Mouse (Mus musculus) testis, adult 2 months (tissue): ENCODE data around the gene Ripk4.

Source experiments
- CTCF ChIP-seq: fragments of 200-500 bp; IDR thresholded peaks from 2 replicates; pipeline ENCODE4 v1.5.1; 2012; ENCODE audit warnings: low read depth, mild to moderate bottlenecking, inconsistent platforms, low read length, moderate library complexity; ENCODE audit not compliant: control insufficient read depth, insufficient read depth, insufficient replicate concordance
- POLR2A ChIP-seq: fragments of 200-500 bp; IDR thresholded peaks from 2 replicates; pipeline ENCODE4 v1.6.1; 2012; ENCODE audit warnings: low read depth, mild to moderate bottlenecking, inconsistent platforms, low read length, moderate library complexity; ENCODE audit not compliant: control insufficient read depth

- peak; percentile 54; the same call in 1 of the 2 replicates for TF ChIP-seq CTCF
- TF ChIP-seq POLR2A, result no peak
Measured at GRCm38 (mm10) chr16:97804680-97805547, 41.3 kb upstream of the Ripk4 start.
